Mouse (Mus musculus): Measurements from ENCODE around the gene Aamdc. TPM values are rescaled to one million over a fixed set of nuclear protein-coding genes. Genes with fewer than 3 reads are reported as not detected.

Aamdc gene
- total RNA-seq, 2 experiments from 2014 or later, result 63.9 to 67.8 TPM

- DNase-seq, result no peak
Measured at GRCm38 (mm10) chr7:97519935-97520334, 59.4 kb downstream of the Aamdc start.

GRCm38 (mm10) chr7:97514786-97515185 is 64.5 kb downstream of the Aamdc start:
- DNase-seq, result peak; percentile 57 to 77

- peak; percentile 59 to 79 for DNase-seq
Measured at GRCm38 (mm10) chr7:97500555-97501209, 78.6 kb downstream of the Aamdc start.

Other genes starting within 250 kb of the Aamdc start
- gene Usp35, start 247.5 kb downstream of the Aamdc start, total RNA-seq (2021), result under 1 TPM; 0.41 to 0.60 TPM
- 1 to 10 TPM; 4.1 to 4.9 TPM for gene Kctd21, start 247.2 kb downstream of the Aamdc start, total RNA-seq (2021)
- 1 to 10 TPM; 4.4 to 4.8 TPM for gene Alg8, start 207.9 kb downstream of the Aamdc start, total RNA-seq (2021)
- 100 to 1,000 TPM; 548 to 551 TPM for gene Ndufc2, start 179.5 kb downstream of the Aamdc start, total RNA-seq (2021)
- gene Thrsp, start 161.8 kb downstream of the Aamdc start, total RNA-seq (2021), result 100 to 1,000 TPM in 1 of 2 experiments, 10 to 100 TPM in 1; 73.2 to 181 TPM
- under 1 TPM; 0.37 to 0.69 TPM for gene Kctd14, start 128.2 kb downstream of the Aamdc start, total RNA-seq (2021)
- gene Ints4, start 98.5 kb downstream of the Aamdc start, total RNA-seq (2021), result 10 to 100 TPM; 51.9 to 69.1 TPM
- gene Rsf1, start 392 bp upstream of the Aamdc start, total RNA-seq (2021), result 10 to 100 TPM; 14.3 to 16.1 TPM
- 10 to 100 TPM; 28.7 to 29.5 TPM for gene Clns1a, start 117.1 kb upstream of the Aamdc start, total RNA-seq (2021)
- gene Aqp11, start 158.8 kb upstream of the Aamdc start, total RNA-seq (2021), result 1 to 10 TPM; 1.5 to 1.7 TPM
- gene Pak1, start 209.0 kb upstream of the Aamdc start, total RNA-seq (2021), result 1 to 10 TPM; 1.5 to 2.2 TPM